Mouse (Mus musculus) stomach, embryonic 14.5 days (tissue): ENCODE data around the gene Ush1g. TPM values are rescaled to one million over a fixed set of nuclear protein-coding genes. Genes with fewer than 3 reads are reported as not detected.

ENCODE experiments used
- ATAC-seq: fragments of 200-750 bp; cut with Nextera tagmentation; 2 replicates; pipeline ENCODE4 v1.8.0; 2017; ENCODE audit warnings: low read depth, moderate TSS enrichment; ENCODE audit not compliant: insufficient number of reproducible peaks, insufficient read depth, low FRiP score
- H3K27ac ChIP-seq: fragments of 300-500 bp; sonication (generic); 2 replicates; pipeline ENCODE4 v1.5.1; 2014; ENCODE audit warnings: mild to moderate bottlenecking, low read length, moderate library complexity, mixed read lengths
- H3K27me3 ChIP-seq: fragments of 300-500 bp; sonication (generic); 2 replicates; pipeline ENCODE4 v1.6.1; 2014; ENCODE audit warnings: low read length, control low read depth, mixed read lengths; ENCODE audit not compliant: control insufficient read depth, insufficient read depth
- H3K36me3 ChIP-seq: fragments of 300-500 bp; sonication (generic); 2 replicates; pipeline ENCODE4 v1.6.1; 2014; ENCODE audit warnings: mild to moderate bottlenecking, control low read depth, low read length, moderate library complexity, mixed read lengths; ENCODE audit not compliant: control insufficient read depth, insufficient read depth
- H3K4me1 ChIP-seq: fragments of 300-500 bp; sonication (generic); 2 replicates; pipeline ENCODE4 v1.6.1; 2014; ENCODE audit warnings: low read length, control low read depth, mixed read lengths; ENCODE audit not compliant: control insufficient read depth, insufficient read depth
- H3K4me2 ChIP-seq: fragments of 300-500 bp; sonication (generic); replicated peaks from 2 replicates; pipeline ENCODE4 v1.6.1; 2014; ENCODE audit warnings: low read depth, low read length, control low read depth
- H3K4me3 ChIP-seq: fragments of 300-500 bp; sonication (generic); 2 replicates; pipeline ENCODE4 v1.5.1; 2014; ENCODE audit warnings: low read depth, low read length, control low read depth
- H3K9ac ChIP-seq: fragments of 300-500 bp; sonication (generic); replicated peaks from 2 replicates; pipeline ENCODE4 v1.6.1; 2014; ENCODE audit warnings: low read depth, mild to moderate bottlenecking, control low read depth, low read length, moderate library complexity, mixed read lengths
- H3K9me3 ChIP-seq: fragments of 300-500 bp; sonication (generic); 2 replicates; pipeline ENCODE4 v1.6.1; 2016; ENCODE audit warnings: low read depth, low read length, control low read depth; ENCODE audit not compliant: control insufficient read depth
- WGBS: fragments of 180-500 bp; shearing (Covaris S2); extraction: QIAGEN DNeasy Blood & Tissue Kit; methylation state at CpG from one replicate; pipeline ENCODE4 v1.1.7; 2014; 5-methylcytosine and 5-hydroxymethylcytosine counted together
- polyA plus RNA-seq: library from polyadenylated mRNA; unstranded; fragments of >200 nt; fragmentation: Nextera tagmentation; extraction: Ambion mirVana; gene quantifications from 2 replicates; pipeline ENCODE4 v1.2.1, GENCODE M21; 2014

Ush1g gene
- polyA plus RNA-seq, 1 experiment from 2014 or later: not detected

- no peak overlapping the region for H3K9ac ChIP-seq
- H3K27ac ChIP-seq: no peak overlapping the region
- peaks cover 55% of the 10 kb centered on the region for H3K27me3 ChIP-seq
- WGBS: 14% methylated on average over 32 of the region's 32 CpGs
- no peaks in the 10 kb centered on the region for H3K36me3 ChIP-seq
- no peaks in the 10 kb centered on the region for H3K9me3 ChIP-seq
- H3K4me3 ChIP-seq: no peak overlapping the region
- ATAC-seq: no peak
- 0 out of 2 replicates have a peak, but pooled peaks cover 4% of the 10 kb centered on the region for H3K4me1 ChIP-seq
- H3K4me2 ChIP-seq: no peak overlapping the region
Measured at GRCm38 (mm10) chr11:115323354-115323753, 1.5 kb upstream of the Ush1g start.

- Histone ChIP-seq H3K9me3 (no peaks in the 10 kb centered on the region), H3K27me3 (peaks cover 85% of the 10 kb centered on the region), H3K4me3 (no peak overlapping the region), H3K27ac (no peak overlapping the region), H3K4me1 (0 out of 2 replicates have a peak, but pooled peaks cover 4% of the 10 kb centered on the region), H3K36me3 (no peaks in the 10 kb centered on the region), H3K4me2 (no peak overlapping the region), H3K9ac (no peak overlapping the region)
- WGBS: 6% methylated on average over 18 of the region's 18 CpGs
- no peak for ATAC-seq
Measured at GRCm38 (mm10) chr11:115319704-115320383, 2.0 kb downstream of the Ush1g start.

GRCm38 (mm10) chr11:115318245-115319027, 3.4 kb downstream of the Ush1g start:
- peaks cover 80% of the 10 kb centered on the region for H3K27me3 ChIP-seq
- WGBS: 5% methylated on average over 62 of the region's 63 CpGs
- no peak overlapping the region for H3K27ac ChIP-seq
- H3K36me3 ChIP-seq: no peaks in the 10 kb centered on the region
- no peak overlapping the region for H3K4me3 ChIP-seq
- no peak for ATAC-seq
- H3K9ac ChIP-seq: no peak overlapping the region
- H3K4me2 ChIP-seq: no peak overlapping the region
- H3K9me3 ChIP-seq: no peaks in the 10 kb centered on the region
- 0 out of 2 replicates have a peak, but pooled peaks cover 4% of the 10 kb centered on the region for H3K4me1 ChIP-seq

GRCm38 (mm10) chr11:115317204-115317603, 4.6 kb downstream of the Ush1g start:
- H3K4me3 ChIP-seq: no peak overlapping the region
- H3K9me3 ChIP-seq: no peaks in the 10 kb centered on the region
- no peak overlapping the region for H3K27ac ChIP-seq
- ATAC-seq: no peak
- H3K4me2 ChIP-seq: no peak overlapping the region
- no peaks in the 10 kb centered on the region for H3K36me3 ChIP-seq
- H3K27me3 ChIP-seq: peaks cover 68% of the 10 kb centered on the region
- H3K9ac ChIP-seq: no peak overlapping the region
- 0 out of 2 replicates have a peak, but pooled peaks cover 4% of the 10 kb centered on the region for H3K4me1 ChIP-seq
- WGBS: 65% methylated on average over 7 of the region's 7 CpGs

GRCm38 (mm10) chr11:115314249-115314648, 7.6 kb downstream of the Ush1g start:
- H3K27me3 ChIP-seq: peaks cover 40% of the 10 kb centered on the region
- no peak overlapping the region for H3K4me3 ChIP-seq
- no peak overlapping the region for H3K27ac ChIP-seq
- ATAC-seq: no peak
- H3K4me1 ChIP-seq: no peaks in the 10 kb centered on the region
- no peaks in the 10 kb centered on the region for H3K36me3 ChIP-seq
- no peaks in the 10 kb centered on the region for H3K9me3 ChIP-seq
- WGBS: 53% methylated on average over 2 of the region's 2 CpGs
- H3K4me2 ChIP-seq: no peak overlapping the region
- no peak overlapping the region for H3K9ac ChIP-seq

- no peaks in the 10 kb centered on the region for H3K9me3 ChIP-seq
- no peaks in the 10 kb centered on the region for H3K36me3 ChIP-seq
- H3K4me2 ChIP-seq: no peak overlapping the region
- no peak for ATAC-seq
- no peak overlapping the region for H3K4me3 ChIP-seq
- no peak overlapping the region for H3K9ac ChIP-seq
- no peak overlapping the region for H3K27ac ChIP-seq
- no peaks in the 10 kb centered on the region for H3K27me3 ChIP-seq
- WGBS: 67% methylated on average over 1 of the region's 1 CpGs
- no peaks in the 10 kb centered on the region for H3K4me1 ChIP-seq
Measured at GRCm38 (mm10) chr11:115308781-115309180, 13.1 kb downstream of the Ush1g start.

- H3K9ac ChIP-seq: no peak within 1 kb of the TSS
- H3K4me3 ChIP-seq: no peak within 1 kb of the TSS
- no peak for ATAC-seq
- no peaks in the 10 kb centered on the region for H3K4me1 ChIP-seq
- no peaks in the 10 kb centered on the region for H3K9me3 ChIP-seq
- WGBS: 32% methylated on average over 8 of the region's 8 CpGs
- no peak within 1 kb of the TSS for H3K4me2 ChIP-seq
- no peak within 1 kb of the TSS for H3K27ac ChIP-seq
- H3K27me3 ChIP-seq: no peaks in the 10 kb centered on the region
- H3K36me3 ChIP-seq: no peaks in the 10 kb centered on the region
Measured at GRCm38 (mm10) chr11:115306863-115307262, 15.0 kb downstream of the Ush1g start, which contains the start of gene Otop2. Otop2 (plus strand) TSS chr11:115307163.

- H3K4me1 ChIP-seq: no peaks in the 10 kb centered on the region
- 25% methylated on average over 8 of the region's 8 CpGs for WGBS
- H3K36me3 ChIP-seq: no peaks in the 10 kb centered on the region
- no peak overlapping the region for H3K4me3 ChIP-seq
- no peaks in the 10 kb centered on the region for H3K9me3 ChIP-seq
- H3K9ac ChIP-seq: no peak overlapping the region
- ATAC-seq: no peak
- no peak overlapping the region for H3K27ac ChIP-seq
- H3K4me2 ChIP-seq: no peak overlapping the region
- H3K27me3 ChIP-seq: no peaks in the 10 kb centered on the region
Measured at GRCm38 (mm10) chr11:115303167-115303566, 18.7 kb downstream of the Ush1g start.
